9 mouse cellular contexts compared by ENCODE assay signal in the genomic region with DNA sequence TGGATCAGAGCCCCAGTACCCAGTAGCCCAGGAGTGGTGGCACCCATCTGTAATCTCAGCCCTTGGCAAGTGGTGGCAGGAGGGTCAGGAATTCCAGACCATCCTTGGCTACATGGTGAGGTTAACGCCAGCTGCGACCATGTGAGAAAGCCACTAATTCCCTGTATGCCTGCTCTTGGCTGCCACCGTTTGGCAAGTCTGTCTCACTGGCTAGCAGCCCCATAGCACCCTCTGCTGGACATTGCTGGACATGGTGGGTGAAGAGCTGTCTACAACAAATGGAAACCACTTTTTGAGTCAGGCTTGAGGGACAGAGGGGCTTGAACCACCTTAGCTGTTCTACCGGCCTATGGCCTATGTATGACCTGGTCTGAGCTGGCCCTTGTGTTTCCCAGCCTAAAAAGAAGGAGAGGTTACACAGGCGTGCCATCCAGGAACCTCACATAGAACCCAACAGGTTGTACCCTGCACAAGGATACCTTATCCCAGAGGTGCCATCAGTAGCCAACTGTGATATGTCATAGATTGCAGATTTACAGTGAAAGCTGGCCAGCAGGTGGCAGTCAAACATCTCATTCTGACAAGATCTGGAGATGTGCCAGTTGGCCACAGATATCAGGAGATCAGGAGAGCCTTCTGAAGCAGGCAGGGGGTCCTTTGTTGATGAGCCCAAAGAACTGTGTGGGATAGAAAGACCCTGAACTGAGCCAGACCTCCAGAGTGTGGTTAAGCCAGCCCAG. TPM values are rescaled to one million over a fixed set of nuclear protein-coding genes. Genes with fewer than 3 reads are reported as not detected.
DNase-seq lines count a peak whose midpoint lies in the region; ATAC-seq and TF ChIP-seq lines count a peak whose summit lies in the region.
"Had no signal": no experiment of that assay in that cellular context is flagged by ENCODE, and none has a peak within 500 bp of the region (broad histone marks: within the 10 kb centered on the region; RNA-seq: fewer than 3 reads in every experiment).

No protein-coding gene starts in this region.

- no peak overlapping the region for H3K4me2 ChIP-seq in forebrain, embryonic 14.5 days (ENCODE audit: low read length)
- no peak overlapping the region for H3K4me2 ChIP-seq in hindbrain, embryonic 11.5 days (replicated peaks; ENCODE audit: low read depth, low read length)

- no peak overlapping the region for H3K27ac ChIP-seq in forebrain, embryonic 14.5 days (ENCODE audit: low read depth, low read length)
- no peak overlapping the region for H3K27ac ChIP-seq in hindbrain, embryonic 11.5 days (ENCODE audit: low read depth, low read length)
- H3K27ac ChIP-seq: macrophage had no signal

- WGBS in forebrain, embryonic 14.5 days, result 6% methylated on average over 5 of the region's 5 CpGs
- 9% methylated on average over 5 of the region's 5 CpGs for WGBS in hindbrain, embryonic 11.5 days

- peak; percentile 68 for DNase-seq in G1E (ENCODE audit: low spot score)
- DNase-seq in forebrain, embryonic 14.5 days (ENCODE audit: low spot score), result peak; percentile 95
- peak; percentile 96 for DNase-seq in hindbrain, embryonic 11.5 days (ENCODE audit: low spot score)
- DNase-seq in layer of hippocampus, postnatal 10 days (ENCODE audit: low spot score in 2 of 2), result peak; percentile 96
- peak; percentile 97 for DNase-seq in lung, postnatal 14 days
- peak; percentile 88 for DNase-seq in ovary, postnatal 36 days (ENCODE audit: low spot score)
- peak; percentile 93 for DNase-seq in thymus, postnatal 14 days

- peaks cover 29% of the 10 kb centered on the region for H3K27me3 ChIP-seq in G1E (ENCODE audit: insufficient read depth, low read length)
- no peaks in the 10 kb centered on the region for H3K27me3 ChIP-seq in forebrain, embryonic 14.5 days (replicated peaks; ENCODE audit: control insufficient read depth, insufficient read depth, low read length)
- no peaks in the 10 kb centered on the region for H3K27me3 ChIP-seq in hindbrain, embryonic 11.5 days (ENCODE audit: control insufficient read depth, insufficient read depth, low read length)

- H3K9me3 ChIP-seq in G1E (replicated peaks), result no peaks in the 10 kb centered on the region
- H3K9me3 ChIP-seq in forebrain, embryonic 14.5 days (replicated peaks; ENCODE audit: control insufficient read depth, low read length), result no peaks in the 10 kb centered on the region
- no peaks in the 10 kb centered on the region for H3K9me3 ChIP-seq in hindbrain, embryonic 11.5 days (ENCODE audit: control insufficient read depth, low read length)

- H3K36me3 ChIP-seq in G1E (replicated peaks), result no peaks in the 10 kb centered on the region
- no peaks in the 10 kb centered on the region for H3K36me3 ChIP-seq in forebrain, embryonic 14.5 days (ENCODE audit: control insufficient read depth, insufficient read depth, low read length)
- H3K36me3 ChIP-seq in hindbrain, embryonic 11.5 days (ENCODE audit: control insufficient read depth, insufficient read depth, low read length), result no peaks in the 10 kb centered on the region

- H3K9ac ChIP-seq in forebrain, embryonic 14.5 days (ENCODE audit: low read length), result no peak overlapping the region
- H3K9ac ChIP-seq in hindbrain, embryonic 11.5 days (ENCODE audit: low read depth, low read length), result no peak overlapping the region

- TF ChIP-seq CTCF in G1E (IDR thresholded peaks at IDR 0.05; ENCODE audit: low read depth, low read length), result peak; percentile 94

- peaks cover 38% of the 10 kb centered on the region for H3K4me1 ChIP-seq in G1E (ENCODE audit: insufficient read depth, low read depth, low read length)
- H3K4me1 ChIP-seq in forebrain, embryonic 14.5 days (ENCODE audit: control insufficient read depth, insufficient read depth, low read length), result no peaks in the 10 kb centered on the region
- H3K4me1 ChIP-seq in hindbrain, embryonic 11.5 days (replicated peaks; ENCODE audit: control insufficient read depth, insufficient read depth, low read length), result no peaks in the 10 kb centered on the region

- no peak overlapping the region; the same call in 1 of the 2 replicates for H3K4me3 ChIP-seq in G1E (ENCODE audit: low read depth, low read length)
- no peak overlapping the region for H3K4me3 ChIP-seq in forebrain, embryonic 14.5 days (ENCODE audit: low read depth, low read length)
- no peak overlapping the region for H3K4me3 ChIP-seq in hindbrain, embryonic 11.5 days (ENCODE audit: low read depth, low read length)

- 0 out of 2 replicates have a peak, but pooled peaks have one; percentile 22 for ATAC-seq in G1E (ENCODE audit: extremely low read depth, insufficient number of reproducible peaks, low FRiP score, poor library complexity, severe bottlenecking)
- peak; percentile 58; the same call in 1 of the 2 replicates for ATAC-seq in cerebellum, adult (ENCODE audit: insufficient number of reproducible peaks, low FRiP score, low TSS enrichment)
- ATAC-seq in forebrain, embryonic 14.5 days, result peak; percentile 80
- peak; percentile 49 for ATAC-seq in hindbrain, embryonic 11.5 days (ENCODE audit: low FRiP score)

RNA-seq across cellular contexts. Expression of a gene that starts 10.4 kb away (rescaled TPM):
- not detected in 2 replicates for total RNA-seq in G1E (2014; fragmentation: Nextera tagmentation)
- 0.41 and 0.60 TPM in 2 replicates for total RNA-seq in G1E (2017)
- 0.08 and 0.22 TPM in 2 replicates for polyA plus RNA-seq in G1E (2012)
- polyA plus RNA-seq in forebrain, embryonic 14.5 days (2014; fragmentation: Nextera tagmentation; extraction: Ambion mirVana), result 3.4 and 6.1 TPM in 2 replicates
- polyA plus RNA-seq in hindbrain, embryonic 11.5 days (2014; fragmentation: Nextera tagmentation; extraction: Ambion mirVana), result 2.7 and 4.2 TPM in 2 replicates
- total RNA-seq in layer of hippocampus, postnatal 10 days (2021), result 10 to 100 TPM in 1 of 2 experiments, 1 to 10 TPM in 1; 7.8 to 13.0 TPM

RNA-seq across cellular contexts. Expression of a gene that starts 23.4 kb away (rescaled TPM):
- total RNA-seq in G1E (2014; fragmentation: Nextera tagmentation), result 82.9 and 101 TPM in 2 replicates
- total RNA-seq in G1E (2017), result 78.7 and 86.7 TPM in 2 replicates
- 175 and 181 TPM in 2 replicates for polyA plus RNA-seq in G1E (2012)
- 418 and 521 TPM in 2 replicates for polyA plus RNA-seq in forebrain, embryonic 14.5 days (2014; fragmentation: Nextera tagmentation; extraction: Ambion mirVana)
- 356 and 425 TPM in 2 replicates for polyA plus RNA-seq in hindbrain, embryonic 11.5 days (2014; fragmentation: Nextera tagmentation; extraction: Ambion mirVana)
- total RNA-seq in layer of hippocampus, postnatal 10 days (2021), result 100 to 1,000 TPM; 505 to 511 TPM

RNA-seq across cellular contexts. Expression of a gene that starts 53.7 kb away (rescaled TPM):
- total RNA-seq in G1E (2014; fragmentation: Nextera tagmentation) (1.7 and 2.5 TPM in 2 replicates), G1E (2017) (5.5 and 5.8 TPM in 2 replicates)
- 7.5 and 7.6 TPM in 2 replicates for polyA plus RNA-seq in G1E (2012)
- 1.2 TPM in 2 replicates for polyA plus RNA-seq in forebrain, embryonic 14.5 days (2014; fragmentation: Nextera tagmentation; extraction: Ambion mirVana)
- 0.32 and 0.67 TPM in 2 replicates for polyA plus RNA-seq in hindbrain, embryonic 11.5 days (2014; fragmentation: Nextera tagmentation; extraction: Ambion mirVana)
- total RNA-seq in layer of hippocampus, postnatal 10 days (2021), result 1 to 10 TPM; 1.7 to 2.1 TPM

Comparison
In these comparisons a context has a peak if more than half of its experiments do, and no peak if none do; other contexts are left out.
1. ATAC-seq: peak in every context shown above with its lines; median percentile 80 in forebrain, embryonic 14.5 days; 58 in cerebellum, adult; 49 in hindbrain, embryonic 11.5 days; 22 in G1E.